Mouse (Mus musculus) c-Kit-positive CD71-positive TER-119-positive erythroid progenitor cells, embryonic 14.5 days (primary cell): Measurements from ENCODE around the gene Zp3.

Source experiments
- DNase-seq: peaks from one replicate; pipeline ENCODE4 v3.0.0-alpha.2; 2013; ENCODE audit warnings: low spot score

The Zp3 gene

GRCm38 (mm10) chr5:135979904-135980303, at the start of gene Zp3:
Zp3 (plus strand) TSS chr5:135980099.
- DNase-seq, result no peak

GRCm38 (mm10) chr5:135931526-135931925, 48.4 kb upstream of the Zp3 start:
- DNase-seq, result no peak

- DNase-seq, result no peak
Observed at GRCm38 (mm10) chr5:135932359-135932758, 47.5 kb upstream of the Zp3 start.

- peak; percentile 30 for DNase-seq
Observed at GRCm38 (mm10) chr5:135933222-135933899, 46.5 kb upstream of the Zp3 start.

- peak; percentile 69 for DNase-seq
Observed at GRCm38 (mm10) chr5:135933900-135934441, 45.9 kb upstream of the Zp3 start.

- peak; percentile 95 for DNase-seq
Observed at GRCm38 (mm10) chr5:135934481-135935175, 45.3 kb upstream of the Zp3 start, which contains the start of gene Ywhag. Ywhag (minus strand) TSS chr5:135934616.

- DNase-seq, result no peak
Observed at GRCm38 (mm10) chr5:135935176-135935523, 44.7 kb upstream of the Zp3 start.

GRCm38 (mm10) chr5:135935641-135936190, 44.2 kb upstream of the Zp3 start:
- no peak for DNase-seq

GRCm38 (mm10) chr5:135940587-135940986, 39.3 kb upstream of the Zp3 start:
- DNase-seq, result no peak

- DNase-seq, result no peak
Observed at GRCm38 (mm10) chr5:135942710-135943109, 37.2 kb upstream of the Zp3 start.

GRCm38 (mm10) chr5:135945916-135946408, 33.9 kb upstream of the Zp3 start:
- DNase-seq, result no peak

- DNase-seq, result no peak
Observed at GRCm38 (mm10) chr5:135946621-135947020, 33.3 kb upstream of the Zp3 start.

GRCm38 (mm10) chr5:135950710-135951412, 29.0 kb upstream of the Zp3 start:
- peak; percentile 77 for DNase-seq

GRCm38 (mm10) chr5:135951660-135952059, 28.2 kb upstream of the Zp3 start:
- DNase-seq, result no peak

- no peak for DNase-seq
Observed at GRCm38 (mm10) chr5:135952830-135953229, 27.1 kb upstream of the Zp3 start.

GRCm38 (mm10) chr5:135956300-135957206, 23.3 kb upstream of the Zp3 start:
- DNase-seq, result no peak

GRCm38 (mm10) chr5:135957207-135957974, 22.5 kb upstream of the Zp3 start:
- DNase-seq, result peak; percentile 98

GRCm38 (mm10) chr5:135958367-135958766, 21.5 kb upstream of the Zp3 start:
- no peak for DNase-seq

- DNase-seq, result no peak
Observed at GRCm38 (mm10) chr5:135959911-135960310, 20.0 kb upstream of the Zp3 start.

- no peak for DNase-seq
Observed at GRCm38 (mm10) chr5:135960909-135961635, 18.8 kb upstream of the Zp3 start.
